Mouse (Mus musculus) ES-E14 (cell line): ENCODE data around the gene Ptpn13. TPM values are rescaled to one million over a fixed set of nuclear protein-coding genes. Genes with fewer than 3 reads are reported as not detected.

Experiments
- DNase-seq: peaks from one replicate; pipeline ENCODE4 v3.0.0-alpha.2; 2013; ENCODE audit warnings: low read depth, low spot score
- H3K27ac ChIP-seq: 2 replicates; pipeline ENCODE4 v1.5.1; 2012; ENCODE audit warnings: low read depth, mild to moderate bottlenecking, low read length, moderate library complexity, mixed read lengths; ENCODE audit not compliant: poor library complexity, insufficient read depth, severe bottlenecking
- H3K36me3 ChIP-seq: 2 replicates; pipeline ENCODE4 v1.6.1; 2012; ENCODE audit warnings: mild to moderate bottlenecking, low read length, moderate library complexity, mixed read lengths; ENCODE audit not compliant: control insufficient read depth, poor library complexity, insufficient read depth, severe bottlenecking
- H3K4me1 ChIP-seq, 2 experiments: fragments of 150-350 bp in 1 of 2; sonication (generic) in 1 of 2; 2 replicates each; pipeline ENCODE4 v1.6.1; 2012; ENCODE audit warnings: low read length in 2 of 2, mild to moderate bottlenecking in 1 of 2, mixed read lengths in 1 of 2; ENCODE audit not compliant: control insufficient read depth in 2 of 2, insufficient read depth in 2 of 2, poor library complexity in 1 of 2
- H3K4me3 ChIP-seq, 2 experiments: fragments of 150-350 bp in 1 of 2; sonication (generic) in 1 of 2; 2 replicates each; pipeline ENCODE4 v1.5.1; 2012; ENCODE audit warnings: low read length in 2 of 2, low read depth in 1 of 2, mild to moderate bottlenecking in 1 of 2, mixed read lengths in 1 of 2; ENCODE audit not compliant: insufficient read depth in 1 of 2, poor library complexity in 1 of 2, severe bottlenecking in 1 of 2
- H3K9ac ChIP-seq: 2 replicates; pipeline ENCODE4 v1.6.1; 2012; ENCODE audit warnings: low read depth, mild to moderate bottlenecking, low read length, mixed read lengths; ENCODE audit not compliant: poor library complexity, insufficient read depth, severe bottlenecking
- H3K9me3 ChIP-seq: fragments of 150-350 bp; sonication (generic); 2 replicates; pipeline ENCODE4 v1.6.1; 2012; ENCODE audit warnings: low read depth, mild to moderate bottlenecking, low read length; ENCODE audit not compliant: control insufficient read depth, insufficient read depth
- CHD2 ChIP-seq: IDR thresholded peaks from 2 replicates; pipeline ENCODE4 v1.6.1; 2014; ENCODE audit warnings: mild to moderate bottlenecking, low read depth, low read length, inconsistent platforms
- HCFC1 ChIP-seq: IDR thresholded peaks from 2 replicates; pipeline ENCODE4 v1.6.1; 2012; ENCODE audit warnings: low read length, inconsistent platforms, borderline replicate concordance; ENCODE audit not compliant: insufficient read depth
- MAFK ChIP-seq: IDR thresholded peaks from 2 replicates; pipeline ENCODE4 v1.6.1; 2014; ENCODE audit warnings: mild to moderate bottlenecking, low read depth, low read length, inconsistent platforms; ENCODE audit not compliant: insufficient read depth
- ZC3H11A ChIP-seq: IDR thresholded peaks from 2 replicates; pipeline ENCODE4 v1.6.1; 2012; ENCODE audit warnings: low read depth, mild to moderate bottlenecking, inconsistent platforms, low read length, borderline replicate concordance
- ZNF384 ChIP-seq: IDR thresholded peaks from 2 replicates; pipeline ENCODE4 v1.6.1; 2012; ENCODE audit warnings: low read depth, low read length, inconsistent platforms
- in situ Hi-C, 2 experiments: fragments of 600-800 bp; cut with MboI; formaldehyde crosslinking; loops; one replicate each; pipeline ENCODE4 v1.15.1; 2025; ENCODE audit warnings: low sequenced_read_pairs in 2 of 2, inconsistent platforms in 1 of 2; ENCODE audit not compliant: unreplicated experiment in 2 of 2
- total RNA-seq: library from RNA; depleted of rRNA; stranded (reverse); fragments of 300-350 nt; gene quantifications from 2 replicates; pipeline ENCODE4 v1.2.3, GENCODE M21; 2012

Ptpn13 gene
- total RNA-seq, 1 experiment = 12.6 TPM

GRCm38 (mm10) chr5:103479503-103479902, 54.5 kb downstream of the Ptpn13 start:
- in situ Hi-C loops = no loop called here
- DNase-seq = no peak
- TF ChIP-seq CHD2 = no peak
- Histone ChIP-seq H3K9me3 (no peaks in the 10 kb centered on the region), H3K9ac (no peak overlapping the region), H3K4me1 (no peaks in the 10 kb centered on the region), H3K4me3 (no peak overlapping the region), H3K27ac (no peak overlapping the region), H3K36me3 (peaks cover 2% of the 10 kb centered on the region; the same call in 1 of the 2 replicates)

GRCm38 (mm10) chr5:103481222-103481621, 56.2 kb downstream of the Ptpn13 start:
- TF ChIP-seq ZNF384 (no peak), ZC3H11A (no peak), CHD2 (no peak), HCFC1 (no peak), MAFK (no peak)

DNA sequence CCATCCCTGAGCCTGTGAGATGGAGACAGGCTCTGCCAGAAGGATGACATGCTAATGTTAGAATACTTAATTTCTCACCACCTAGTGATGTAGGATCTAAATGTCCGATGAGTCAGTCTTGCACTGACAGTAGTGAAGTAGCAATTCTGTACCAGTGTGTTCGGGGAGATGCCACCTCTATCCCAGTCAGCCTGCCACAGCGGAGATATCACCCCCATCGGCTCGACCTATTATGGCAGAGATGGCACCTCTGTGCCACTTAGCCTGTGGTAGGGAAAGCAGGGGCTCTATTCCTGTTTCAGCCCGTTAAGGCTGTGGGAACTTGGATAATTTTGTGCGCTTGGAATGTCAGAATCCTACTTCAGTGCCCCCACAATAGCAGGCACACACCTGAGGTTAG, 62.0 kb downstream of the Ptpn13 start:
- no peak for DNase-seq
- in situ Hi-C loops = no loop called here
- no peak overlapping the region for H3K27ac ChIP-seq
- no peak overlapping the region for H3K9ac ChIP-seq
- no peak overlapping the region for H3K4me3 ChIP-seq
- TF ChIP-seq HCFC1 = no peak
- no peak for TF ChIP-seq ZNF384
- no peak for TF ChIP-seq MAFK
- TF ChIP-seq ZC3H11A = no peak
- TF ChIP-seq CHD2 = no peak
- no peaks in the 10 kb centered on the region for H3K4me1 ChIP-seq
- peaks cover 5% of the 10 kb centered on the region; the same call in 1 of the 2 replicates for H3K36me3 ChIP-seq
- H3K9me3 ChIP-seq = no peaks in the 10 kb centered on the region

More at GRCm38 (mm10) chr5:103481222-103481621, 56.2 kb downstream of the Ptpn13 start:
- no peak for DNase-seq
- Histone ChIP-seq H3K9ac (no peak overlapping the region), H3K27ac (no peak overlapping the region), H3K36me3 (peaks cover 2% of the 10 kb centered on the region; the same call in 1 of the 2 replicates), H3K9me3 (no peaks in the 10 kb centered on the region), H3K4me1 (no peaks in the 10 kb centered on the region), H3K4me3 (no peak overlapping the region)
- in situ Hi-C loops = no loop called here

- Histone ChIP-seq H3K9ac (no peak overlapping the region), H3K36me3 (peaks cover 3% of the 10 kb centered on the region; the same call in 1 of the 2 replicates), H3K4me3 (no peak overlapping the region), H3K27ac (no peak overlapping the region), H3K9me3 (no peaks in the 10 kb centered on the region), H3K4me1 (no peaks in the 10 kb centered on the region)
- TF ChIP-seq ZNF384 = no peak
- TF ChIP-seq ZC3H11A = no peak
- no peak for TF ChIP-seq MAFK
- TF ChIP-seq HCFC1 = no peak
- TF ChIP-seq CHD2 = no peak
- DNase-seq = no peak
- in situ Hi-C loops = no loop called here
These were observed 66.0 kb downstream of the Ptpn13 start for GRCm38 (mm10) chr5:103490964-103491363.

- Histone ChIP-seq H3K4me1 (no peaks in the 10 kb centered on the region), H3K9ac (no peak overlapping the region), H3K9me3 (no peaks in the 10 kb centered on the region), H3K27ac (no peak overlapping the region), H3K4me3 (no peak overlapping the region), H3K36me3 (peaks cover 3% of the 10 kb centered on the region; the same call in 1 of the 2 replicates)
- in situ Hi-C loops = no loop called here
- no peak for DNase-seq
- TF ChIP-seq ZNF384 = no peak
- no peak for TF ChIP-seq MAFK
- TF ChIP-seq HCFC1 = no peak
- TF ChIP-seq ZC3H11A = no peak
- no peak for TF ChIP-seq CHD2
These were observed 66.8 kb downstream of the Ptpn13 start for GRCm38 (mm10) chr5:103491788-103492187.
